Mouse (Mus musculus) kidney, postnatal 0 days (tissue): ENCODE measurements around the gene Gm49355. TPM values are rescaled to one million over a fixed set of nuclear protein-coding genes. Genes with fewer than 3 reads are reported as not detected.
"Not testable (repeated sequence)": the region's sequence is repeated elsewhere in the genome, so short reads cannot be mapped to it uniquely, and the experiment has no call there.

Experiments used
- ATAC-seq: fragments of 200-750 bp; cut with Nextera tagmentation; replicated peaks from 2 replicates; pipeline ENCODE4 v1.8.0; 2017; ENCODE audit warnings: low read depth, moderate number of reproducible peaks, moderate TSS enrichment, moderate library complexity; ENCODE audit not compliant: low FRiP score
- DNase-seq: peaks from one replicate; pipeline ENCODE4 v3.0.0-alpha.2; 2016; ENCODE audit warnings: low spot score
- H3K27ac ChIP-seq: fragments of 300-500 bp; sonication (generic); 2 replicates; pipeline ENCODE4 v1.5.1; 2014; ENCODE audit warnings: mild to moderate bottlenecking
- H3K27me3 ChIP-seq: fragments of 300-500 bp; sonication (generic); 2 replicates; pipeline ENCODE4 v1.6.1; 2014; ENCODE audit warnings: low read length, mixed read lengths; ENCODE audit not compliant: insufficient read depth
- H3K36me3 ChIP-seq: fragments of 300-500 bp; sonication (generic); 2 replicates; pipeline ENCODE4 v1.6.1; 2014; ENCODE audit warnings: low read length, mixed read lengths; ENCODE audit not compliant: insufficient read depth
- H3K4me1 ChIP-seq: fragments of 300-500 bp; sonication (generic); replicated peaks from 2 replicates; pipeline ENCODE4 v1.6.1; 2014; ENCODE audit warnings: antibody characterized with exemption, low read length, mixed read lengths; ENCODE audit not compliant: insufficient read depth
- H3K4me2 ChIP-seq: fragments of 300-500 bp; sonication (generic); 2 replicates; pipeline ENCODE4 v1.6.1; 2014; ENCODE audit warnings: mild to moderate bottlenecking, low read length, moderate library complexity, mixed read lengths
- H3K4me3 ChIP-seq: fragments of 300-500 bp; sonication (generic); replicated peaks from 2 replicates; pipeline ENCODE4 v1.5.1; 2014; ENCODE audit warnings: low read depth, low read length
- H3K9ac ChIP-seq: fragments of 300-500 bp; sonication (generic); 2 replicates; pipeline ENCODE4 v1.6.1; 2014; ENCODE audit warnings: low read depth, low read length
- H3K9me3 ChIP-seq: fragments of 300-500 bp; sonication (generic); replicated peaks from 2 replicates; pipeline ENCODE4 v1.6.1; 2016; ENCODE audit warnings: low read length, inconsistent platforms, mixed read lengths
- CTCF ChIP-seq: IDR thresholded peaks from 2 replicates; pipeline ENCODE4 v1.5.1; 2016; ENCODE audit warnings: antibody characterized with exemption, low read depth, mild to moderate bottlenecking, moderate library complexity
- WGBS: fragments of 180-500 bp; shearing (Covaris S2); extraction: QIAGEN DNeasy Blood & Tissue Kit; methylation state at CpG from one replicate; pipeline ENCODE4 v1.1.7; 2014; 5-methylcytosine and 5-hydroxymethylcytosine counted together
- polyA plus RNA-seq: library from polyadenylated mRNA; unstranded; fragments of >200 nt; fragmentation: Nextera tagmentation; extraction: Ambion mirVana; gene quantifications from 2 replicates; pipeline ENCODE4 v1.2.1, GENCODE M21; 2015

Gene Gm49355
- polyA plus RNA-seq: 0.21 and 0.29 TPM in 2 replicates

DNA sequence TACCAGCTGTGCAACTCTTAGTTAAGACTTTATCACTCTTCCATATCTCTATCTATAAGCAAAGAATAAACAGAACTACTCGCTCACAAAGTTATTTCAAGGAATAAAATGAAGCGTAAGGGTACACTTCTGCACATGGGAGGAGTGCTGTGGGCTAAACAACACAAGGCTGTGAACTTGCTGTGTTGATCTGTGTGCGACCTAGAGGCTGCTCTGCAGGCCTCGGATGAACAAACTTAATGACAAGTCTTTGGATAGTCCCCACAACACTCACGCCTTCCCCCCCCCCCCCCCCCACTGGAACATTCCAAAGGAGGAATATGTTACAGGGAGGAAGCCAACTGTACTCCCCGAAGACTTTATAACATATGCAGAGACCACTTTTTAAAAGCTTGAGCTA lies at the start of gene Gm49355:
Gene Gm49355, plus strand, starts transcription at position 336 of the 400 bp plus-strand sequence.
- WGBS: 80% methylated on average over 6 of the region's 6 CpGs
- peak within 1 kb of the TSS; percentile 94 for H3K9ac ChIP-seq

GRCm38 (mm10) chr14:12243726-12244125 lies 40.0 kb upstream of the Gm49355 start:
- H3K4me3 ChIP-seq: no peak overlapping the region
- TF ChIP-seq CTCF: no peak
- no peaks in the 10 kb centered on the region for H3K27me3 ChIP-seq
- H3K36me3 ChIP-seq: no peaks in the 10 kb centered on the region
- no peak for DNase-seq
- H3K4me1 ChIP-seq: no peaks in the 10 kb centered on the region
- no peak for ATAC-seq
- WGBS: 71% methylated on average over 4 of the region's 4 CpGs
- no peak overlapping the region for H3K9ac ChIP-seq
- no peak overlapping the region for H3K4me2 ChIP-seq
- H3K27ac ChIP-seq: no peak overlapping the region
- no peaks in the 10 kb centered on the region for H3K9me3 ChIP-seq

More for the DNA sequence above, at the start of gene Gm49355:
- peak within 1 kb of the TSS; percentile 99 for H3K27ac ChIP-seq
- no peaks in the 10 kb centered on the region for H3K27me3 ChIP-seq
- no peaks in the 10 kb centered on the region for H3K36me3 ChIP-seq
- no peak for TF ChIP-seq CTCF
- no peak; the same call in 1 of the 2 replicates for ATAC-seq
- H3K4me2 ChIP-seq: peak within 1 kb of the TSS; percentile 79
- DNase-seq: no peak
- H3K4me1 ChIP-seq: no peaks in the 10 kb centered on the region
- peak within 1 kb of the TSS; percentile 71 for H3K4me3 ChIP-seq
- H3K9me3 ChIP-seq: no peaks in the 10 kb centered on the region

GRCm38 (mm10) chr14:12276031-12276430 lies 7.7 kb upstream of the Gm49355 start:
- Histone ChIP-seq H3K9me3 (no peaks in the 10 kb centered on the region), H3K36me3 (no peaks in the 10 kb centered on the region), H3K4me3 (no peak overlapping the region), H3K27me3 (no peaks in the 10 kb centered on the region), H3K9ac (no peak overlapping the region), H3K4me2 (no peak overlapping the region), H3K4me1 (no peaks in the 10 kb centered on the region), H3K27ac (no peak overlapping the region)
- TF ChIP-seq CTCF: no peak
- ATAC-seq (no peak), DNase-seq (no peak)
- WGBS: 71% methylated on average over 3 of the region's 3 CpGs

DNA sequence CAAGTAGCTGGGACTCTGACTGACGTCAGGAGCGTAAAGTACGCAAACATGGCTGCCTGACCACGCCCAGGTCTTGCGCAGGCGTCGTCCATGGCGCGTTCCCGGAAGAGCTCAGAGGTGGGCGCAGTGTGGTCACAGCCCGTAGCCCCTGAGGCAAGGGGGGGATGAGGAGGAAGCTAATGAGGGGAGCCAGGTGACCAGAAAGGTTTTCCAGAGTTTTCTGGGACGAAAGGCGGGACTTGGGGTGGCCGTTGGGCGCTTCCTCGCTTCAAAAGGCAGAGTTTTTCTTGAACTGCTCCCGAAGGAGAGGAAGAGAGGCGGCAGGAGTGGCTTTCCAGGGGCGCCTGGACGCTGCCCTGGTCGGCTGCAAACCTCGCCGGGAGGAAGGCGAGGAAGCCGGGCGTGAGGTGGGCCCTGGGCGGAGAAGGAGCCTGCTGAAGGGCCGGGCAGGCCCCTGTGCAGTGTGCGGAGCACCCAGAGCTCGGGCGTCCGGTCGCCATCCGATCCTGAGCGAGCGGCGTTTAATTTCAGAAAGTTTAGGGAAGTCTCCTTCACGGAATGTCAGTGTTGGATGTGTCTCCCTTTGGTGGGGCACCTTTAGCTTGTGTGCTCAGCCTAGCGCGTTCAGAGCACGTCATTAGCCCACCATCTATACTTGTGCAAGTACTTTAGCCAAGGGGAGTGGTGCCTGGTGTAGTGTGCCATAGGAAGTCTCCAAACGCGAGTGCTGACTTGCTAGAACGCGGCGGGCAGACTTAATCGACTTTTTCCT lies 551 bp downstream of the Gm49355 start, which contains the start of gene 3830406C13Rik:
Gene 3830406C13Rik, plus strand, starts transcription at position 33 of the 772 bp plus-strand sequence.
- Histone ChIP-seq H3K9me3 (no peaks in the 10 kb centered on the region), H3K27me3 (no peaks in the 10 kb centered on the region), H3K4me1 (no peaks in the 10 kb centered on the region), H3K4me2 (peak within 1 kb of the TSS; percentile 79), H3K4me3 (peak within 1 kb of the TSS; percentile 71), H3K9ac (peak within 1 kb of the TSS; percentile 94), H3K36me3 (no peaks in the 10 kb centered on the region), H3K27ac (peak within 1 kb of the TSS; percentile 99)
- ATAC-seq (peak; percentile 98), DNase-seq (peak; percentile 94)
- no peak for TF ChIP-seq CTCF
- WGBS: under 1% methylated on average over 48 of the region's 48 CpGs

- H3K36me3 ChIP-seq, H3K4me1 ChIP-seq, H3K4me3 ChIP-seq, ATAC-seq, DNase-seq, H3K27ac ChIP-seq, H3K9ac ChIP-seq, H3K4me2 ChIP-seq, H3K27me3 ChIP-seq, H3K9me3 ChIP-seq: not testable (repeated sequence)
Measured at GRCm38 (mm10) chr14:12289747-12290146, 6.0 kb downstream of the Gm49355 start.

DNA sequence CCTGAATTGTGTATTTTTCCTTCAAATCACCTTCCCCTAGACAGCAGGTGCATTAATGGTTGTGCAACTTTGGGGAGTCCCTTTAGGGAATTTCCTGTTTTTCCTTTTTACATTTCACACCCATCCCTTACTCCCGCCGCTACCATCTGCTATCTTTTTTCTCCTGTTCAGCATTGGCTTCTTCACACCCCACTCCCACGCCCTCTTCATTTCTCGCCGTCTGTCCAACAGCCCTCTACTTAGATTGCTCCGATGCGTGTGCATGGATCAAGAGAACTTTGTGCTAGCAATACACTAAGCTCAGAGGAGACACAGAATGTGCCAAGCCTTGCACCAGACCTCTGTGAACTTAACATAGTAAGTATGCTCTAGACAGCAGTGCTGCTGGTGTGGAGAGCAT lies 12.6 kb downstream of the Gm49355 start:
- H3K4me3 ChIP-seq: no peak overlapping the region
- H3K27me3 ChIP-seq: no peaks in the 10 kb centered on the region
- H3K4me2 ChIP-seq: no peak overlapping the region
- no peaks in the 10 kb centered on the region for H3K4me1 ChIP-seq
- H3K9me3 ChIP-seq: no peaks in the 10 kb centered on the region
- WGBS: 75% methylated on average over 7 of the region's 7 CpGs
- TF ChIP-seq CTCF: no peak
- no peak overlapping the region for H3K9ac ChIP-seq
- ATAC-seq (no peak), DNase-seq (no peak)
- H3K27ac ChIP-seq: no peak overlapping the region
- no peaks in the 10 kb centered on the region for H3K36me3 ChIP-seq
